Mouse (Mus musculus) cortical plate, adult 2 months (tissue): Measurements from ENCODE around the gene Me3. TPM values are rescaled to one million over a fixed set of nuclear protein-coding genes. Genes with fewer than 3 reads are reported as not detected.

Experiments
- H3K27ac ChIP-seq: fragments of 200-500 bp; 2 replicates; pipeline ENCODE4 v1.5.1; 2012; ENCODE audit warnings: low read length, control low read depth, inconsistent platforms; ENCODE audit not compliant: insufficient read depth
- H3K4me1 ChIP-seq: fragments of 200-500 bp; 2 replicates; pipeline ENCODE4 v1.6.1; 2011; ENCODE audit warnings: low read length; ENCODE audit not compliant: control insufficient read depth, insufficient read depth
- H3K4me3 ChIP-seq: fragments of 200-500 bp; 2 replicates; pipeline ENCODE4 v1.5.1; 2011; ENCODE audit warnings: mild to moderate bottlenecking, low read length, control low read depth; ENCODE audit not compliant: insufficient read depth
- CTCF ChIP-seq: fragments of 200-500 bp; IDR thresholded peaks from 2 replicates; pipeline ENCODE4 v1.5.1; 2011; ENCODE audit warnings: mild to moderate bottlenecking, control low read depth, low read length; ENCODE audit not compliant: insufficient read depth; ENCODE audit errors: extremely low read depth
- POLR2A ChIP-seq: fragments of 200-500 bp; IDR thresholded peaks from 2 replicates; pipeline ENCODE4 v1.6.1; 2011; ENCODE audit warnings: mild to moderate bottlenecking, low read length, control low read depth; ENCODE audit not compliant: insufficient read depth; ENCODE audit errors: extremely low read depth
- polyA plus RNA-seq: library from polyadenylated mRNA; depleted of rRNA; stranded (reverse); fragments of >200 nt; gene quantifications from 2 replicates; pipeline ENCODE4 v1.2.3, GENCODE M21; 2012

Gene Me3
- polyA plus RNA-seq, 1 experiment: 77.0 TPM

- no peak overlapping the region for H3K4me3 ChIP-seq
- peaks cover 5% of the 10 kb centered on the region; the same call in 1 of the 2 replicates for H3K4me1 ChIP-seq
- TF ChIP-seq CTCF (no peak), POLR2A (no peak)
- H3K27ac ChIP-seq: no peak overlapping the region
Measured at GRCm38 (mm10) chr7:89627393-89627792, 4.8 kb upstream of the Me3 start.

- H3K27ac ChIP-seq: no peak overlapping the region
- TF ChIP-seq POLR2A (no peak), CTCF (no peak)
- H3K4me1 ChIP-seq: peaks cover 5% of the 10 kb centered on the region; the same call in 1 of the 2 replicates
- H3K4me3 ChIP-seq: no peak overlapping the region
Measured at GRCm38 (mm10) chr7:89628006-89628405, 4.2 kb upstream of the Me3 start.

- H3K4me1 ChIP-seq: peaks cover 5% of the 10 kb centered on the region; the same call in 1 of the 2 replicates
- TF ChIP-seq CTCF (no peak), POLR2A (no peak)
- H3K4me3 ChIP-seq: no peak overlapping the region
- H3K27ac ChIP-seq: no peak overlapping the region
Measured at GRCm38 (mm10) chr7:89629006-89629405, 3.2 kb upstream of the Me3 start.

DNA sequence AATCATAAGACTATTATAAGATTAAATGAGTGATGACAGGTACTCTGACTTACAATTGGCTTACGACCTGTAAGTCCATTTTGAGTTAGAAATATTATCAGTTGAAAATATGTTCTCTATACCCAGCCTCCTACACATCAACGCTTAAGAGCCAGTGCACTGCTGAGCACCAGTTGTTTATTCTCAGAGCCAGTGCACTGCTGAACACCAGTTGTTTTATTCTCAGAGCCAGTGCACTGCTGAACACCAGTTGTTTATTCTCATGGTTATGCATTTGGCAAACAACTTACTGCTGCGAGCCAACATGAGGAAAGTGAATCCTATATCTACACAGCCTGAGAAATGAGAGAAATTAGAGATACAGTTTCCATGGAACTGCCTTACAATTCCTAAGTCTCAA, 2.3 kb upstream of the Me3 start:
- Histone ChIP-seq H3K4me1 (peaks cover 5% of the 10 kb centered on the region; the same call in 1 of the 2 replicates), H3K4me3 (no peak overlapping the region), H3K27ac (no peak overlapping the region)
- TF ChIP-seq POLR2A (no peak), CTCF (no peak)

DNA sequence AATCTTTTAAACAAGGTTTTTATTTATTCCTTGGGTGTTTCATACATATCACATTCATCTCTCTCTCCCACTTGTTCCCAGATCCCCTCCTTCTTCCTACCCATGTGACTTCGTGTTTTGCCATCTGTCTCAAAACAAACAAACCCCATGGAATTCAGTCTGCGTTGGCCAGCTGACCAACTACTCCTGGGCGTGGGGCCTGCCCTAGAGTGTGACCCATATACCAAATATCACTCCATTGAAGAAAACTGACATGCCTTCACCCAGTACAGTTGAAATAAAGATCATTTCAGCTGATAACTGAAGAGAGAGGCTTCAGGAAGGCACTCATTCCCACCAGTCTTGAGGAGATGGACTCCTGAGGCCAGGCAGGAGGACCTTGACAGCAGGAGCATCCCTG, 1.4 kb upstream of the Me3 start:
- TF ChIP-seq CTCF (no peak), POLR2A (no peak)
- Histone ChIP-seq H3K4me1 (peaks cover 5% of the 10 kb centered on the region; the same call in 1 of the 2 replicates), H3K27ac (no peak overlapping the region)

GRCm38 (mm10) chr7:89640533-89640932, 8.3 kb downstream of the Me3 start:
- Histone ChIP-seq H3K27ac (no peak overlapping the region), H3K4me1 (peaks cover 7% of the 10 kb centered on the region; the same call in 1 of the 2 replicates), H3K4me3 (no peak overlapping the region)
- no peak for TF ChIP-seq POLR2A
- TF ChIP-seq CTCF: no peak

More for the DNA sequence above, 1.4 kb upstream of the Me3 start:
- H3K4me3 ChIP-seq: no peak overlapping the region

- TF ChIP-seq CTCF (no peak), POLR2A (no peak)
- no peak overlapping the region for H3K27ac ChIP-seq
- H3K4me3 ChIP-seq: no peak overlapping the region
- peaks cover 7% of the 10 kb centered on the region; the same call in 1 of the 2 replicates for H3K4me1 ChIP-seq
Measured at GRCm38 (mm10) chr7:89640944-89641661, 8.9 kb downstream of the Me3 start.

- TF ChIP-seq CTCF (no peak), POLR2A (no peak)
- Histone ChIP-seq H3K27ac (no peak overlapping the region), H3K4me1 (peaks cover 7% of the 10 kb centered on the region; the same call in 1 of the 2 replicates), H3K4me3 (no peak overlapping the region)
Measured at GRCm38 (mm10) chr7:89645015-89645414, 12.8 kb downstream of the Me3 start.

GRCm38 (mm10) chr7:89647864-89648263, 15.7 kb downstream of the Me3 start:
- TF ChIP-seq CTCF (no peak), POLR2A (no peak)
- no peak overlapping the region for H3K4me3 ChIP-seq
- no peak overlapping the region for H3K27ac ChIP-seq
- H3K4me1 ChIP-seq: peaks cover 2% of the 10 kb centered on the region; the same call in 1 of the 2 replicates

- no peak overlapping the region for H3K4me3 ChIP-seq
- H3K4me1 ChIP-seq: peaks cover 5% of the 10 kb centered on the region; the same call in 1 of the 2 replicates
- TF ChIP-seq CTCF (no peak), POLR2A (no peak)
- H3K27ac ChIP-seq: no peak overlapping the region
Measured at GRCm38 (mm10) chr7:89657183-89657582, 25.0 kb downstream of the Me3 start.
